Mouse (Mus musculus) lung, embryonic 14.5 days (tissue): ENCODE data around the gene Cers2. TPM values are rescaled to one million over a fixed set of nuclear protein-coding genes. Genes with fewer than 3 reads are reported as not detected.

Experiments
- ATAC-seq: fragments of 200-750 bp; cut with Nextera tagmentation; 2 replicates; pipeline ENCODE4 v1.8.0; 2017; ENCODE audit warnings: mild to moderate bottlenecking, moderate TSS enrichment, moderate library complexity; ENCODE audit not compliant: insufficient read depth
- DNase-seq: peaks from one replicate; pipeline ENCODE4 v3.0.0-alpha.2; 2015
- H3K27ac ChIP-seq: fragments of 300-500 bp; sonication (generic); 2 replicates; pipeline ENCODE4 v1.5.1; 2014; ENCODE audit warnings: low read depth, mild to moderate bottlenecking, moderate library complexity
- H3K27me3 ChIP-seq: fragments of 300-500 bp; sonication (generic); 2 replicates; pipeline ENCODE4 v1.6.1; 2014; ENCODE audit warnings: low read length, control low read depth; ENCODE audit not compliant: insufficient read depth
- H3K36me3 ChIP-seq: fragments of 300-500 bp; sonication (generic); 2 replicates; pipeline ENCODE4 v1.6.1; 2014; ENCODE audit warnings: control low read depth; ENCODE audit not compliant: insufficient read depth
- H3K4me1 ChIP-seq: fragments of 300-500 bp; sonication (generic); 2 replicates; pipeline ENCODE4 v1.6.1; 2014; ENCODE audit warnings: antibody characterized with exemption, control low read depth; ENCODE audit not compliant: insufficient read depth
- H3K4me2 ChIP-seq: fragments of 300-500 bp; sonication (generic); 2 replicates; pipeline ENCODE4 v1.6.1; 2014; ENCODE audit warnings: mild to moderate bottlenecking
- H3K4me3 ChIP-seq: fragments of 300-500 bp; sonication (generic); 2 replicates; pipeline ENCODE4 v1.5.1; 2014; ENCODE audit warnings: low read depth, low read length
- H3K9ac ChIP-seq: fragments of 300-500 bp; sonication (generic); 2 replicates; pipeline ENCODE4 v1.6.1; 2014
- H3K9me3 ChIP-seq: fragments of 300-500 bp; sonication (generic); 2 replicates; pipeline ENCODE4 v1.6.1; 2016; ENCODE audit warnings: low read depth, low read length, control low read depth
- CTCF ChIP-seq: IDR thresholded peaks from 2 replicates; pipeline ENCODE4 v1.5.1; 2016; ENCODE audit warnings: antibody characterized with exemption, low read depth
- WGBS: fragments of 180-500 bp; shearing (Covaris S2); extraction: QIAGEN DNeasy Blood & Tissue Kit; methylation state at CpG from one replicate; pipeline ENCODE4 v1.1.7; 2014; 5-methylcytosine and 5-hydroxymethylcytosine counted together
- polyA plus RNA-seq: library from polyadenylated mRNA; unstranded; fragments of >200 nt; fragmentation: Nextera tagmentation; extraction: Ambion mirVana; gene quantifications from 2 replicates; pipeline ENCODE4 v1.2.1, GENCODE M21; 2014

The Cers2 gene
- polyA plus RNA-seq, 1 experiment from 2014 or later: 185 TPM

DNA sequence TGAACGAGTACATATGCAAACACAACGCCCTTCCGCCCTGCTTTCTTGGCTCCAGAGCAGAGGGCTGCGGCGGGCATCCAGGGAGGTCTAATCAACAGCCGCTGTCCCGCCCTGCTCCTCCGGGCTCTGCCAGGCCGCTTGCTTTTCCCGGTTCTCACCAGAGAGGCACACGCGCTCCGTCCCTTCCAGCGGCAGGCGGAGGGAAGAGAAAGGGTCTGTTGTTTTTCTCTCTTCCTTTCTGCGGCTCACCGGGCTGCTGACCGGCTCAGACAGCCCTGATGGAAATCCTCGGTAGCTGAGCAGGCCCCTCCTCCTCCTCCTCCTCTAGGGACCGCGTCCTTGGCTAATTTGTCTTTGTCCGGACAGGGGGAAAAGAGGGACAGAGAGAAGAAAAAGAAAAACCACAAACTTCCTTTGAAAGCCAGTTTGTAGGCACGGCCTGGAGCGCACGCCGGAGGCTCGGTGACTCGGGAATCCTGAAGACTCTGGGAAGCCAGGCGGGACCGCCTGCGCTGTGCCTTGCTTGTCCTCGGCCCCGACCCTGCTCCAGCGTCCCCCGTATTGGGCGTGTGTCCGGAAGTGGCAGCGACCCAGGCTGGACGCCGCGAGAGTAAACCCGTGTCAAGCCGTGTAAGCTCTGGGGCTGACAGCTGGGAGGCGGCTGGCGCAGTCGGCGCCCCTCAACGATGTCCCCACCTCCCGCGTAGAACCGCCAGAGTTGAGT lies 31.6 kb upstream of the Cers2 start:
- peaks cover 7% of the 10 kb centered on the region; the same call in 1 of the 2 replicates for H3K36me3 ChIP-seq
- H3K4me2 ChIP-seq: peak overlapping the region; percentile 75
- peak overlapping the region; percentile 83 for H3K9ac ChIP-seq
- H3K9me3 ChIP-seq: no peaks in the 10 kb centered on the region
- peak; percentile 88 for DNase-seq
- H3K27ac ChIP-seq: peak overlapping the region; percentile 98
- peaks cover 5% of the 10 kb centered on the region; the same call in 1 of the 2 replicates for H3K4me1 ChIP-seq
- ATAC-seq: peak; percentile 67
- no peaks in the 10 kb centered on the region for H3K27me3 ChIP-seq
- H3K4me3 ChIP-seq: peak overlapping the region; percentile 59
- WGBS: under 1% methylated on average over 51 of the region's 51 CpGs
- TF ChIP-seq CTCF: peak; percentile 47

DNA sequence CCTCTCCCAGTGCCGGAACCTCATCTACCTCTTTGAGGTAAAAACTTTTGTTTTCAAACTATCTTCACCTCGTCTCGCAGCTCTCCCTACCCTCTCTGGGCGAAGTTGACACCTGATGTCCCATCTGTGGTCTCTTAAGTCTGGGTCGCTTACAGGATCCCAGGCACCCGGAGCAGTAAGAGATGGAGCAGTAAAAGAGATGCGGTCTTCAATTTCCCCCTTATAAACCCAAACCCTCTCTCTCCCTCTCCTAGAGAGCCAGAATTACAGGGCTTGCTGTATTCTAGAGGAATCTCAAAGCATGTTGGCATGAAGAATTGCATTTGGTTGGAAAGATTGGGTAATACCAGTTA lies 31.0 kb upstream of the Cers2 start:
- WGBS: under 1% methylated on average over 7 of the region's 7 CpGs
- DNase-seq: no peak
- peak overlapping the region; percentile 98 for H3K27ac ChIP-seq
- H3K4me3 ChIP-seq: peak overlapping the region; percentile 59
- H3K9me3 ChIP-seq: no peaks in the 10 kb centered on the region
- no peak for ATAC-seq
- H3K36me3 ChIP-seq: peaks cover 13% of the 10 kb centered on the region; the same call in 1 of the 2 replicates
- H3K9ac ChIP-seq: peak overlapping the region; percentile 83
- H3K4me1 ChIP-seq: peaks cover 5% of the 10 kb centered on the region; the same call in 1 of the 2 replicates
- no peaks in the 10 kb centered on the region for H3K27me3 ChIP-seq
- H3K4me2 ChIP-seq: peak overlapping the region; percentile 75
- TF ChIP-seq CTCF: no peak

DNA sequence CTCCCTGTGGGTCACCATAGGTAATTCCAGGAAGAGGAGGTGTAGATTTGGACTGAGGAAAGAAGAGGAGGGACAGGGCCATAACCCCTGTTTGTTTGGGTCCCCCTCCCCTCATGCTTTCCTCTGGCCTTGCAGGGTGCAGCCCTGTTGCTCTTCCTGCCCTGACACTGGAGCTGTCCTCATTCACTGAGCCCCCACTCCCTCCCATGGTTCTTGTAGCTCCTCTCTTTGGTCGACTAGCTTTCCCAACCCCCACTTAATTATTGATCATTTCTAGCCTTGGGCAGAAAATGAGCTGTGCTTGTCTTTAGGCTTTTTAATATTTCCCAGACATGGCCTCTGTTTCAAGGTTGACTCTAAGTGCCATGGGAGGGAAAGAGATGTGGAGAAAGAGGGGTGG lies 30.5 kb upstream of the Cers2 start:
- Histone ChIP-seq H3K4me1 (peaks cover 5% of the 10 kb centered on the region; the same call in 1 of the 2 replicates), H3K4me3 (peak overlapping the region; percentile 59), H3K27me3 (no peaks in the 10 kb centered on the region), H3K9me3 (no peaks in the 10 kb centered on the region), H3K9ac (peak overlapping the region; percentile 83; the same call in 1 of the 2 replicates), H3K27ac (no peak overlapping the region), H3K36me3 (peaks cover 15% of the 10 kb centered on the region; the same call in 1 of the 2 replicates), H3K4me2 (peak overlapping the region; percentile 75)
- DNase-seq (no peak), ATAC-seq (no peak)
- WGBS: 10% methylated on average over 1 of the region's 1 CpGs
- TF ChIP-seq CTCF: no peak

DNA sequence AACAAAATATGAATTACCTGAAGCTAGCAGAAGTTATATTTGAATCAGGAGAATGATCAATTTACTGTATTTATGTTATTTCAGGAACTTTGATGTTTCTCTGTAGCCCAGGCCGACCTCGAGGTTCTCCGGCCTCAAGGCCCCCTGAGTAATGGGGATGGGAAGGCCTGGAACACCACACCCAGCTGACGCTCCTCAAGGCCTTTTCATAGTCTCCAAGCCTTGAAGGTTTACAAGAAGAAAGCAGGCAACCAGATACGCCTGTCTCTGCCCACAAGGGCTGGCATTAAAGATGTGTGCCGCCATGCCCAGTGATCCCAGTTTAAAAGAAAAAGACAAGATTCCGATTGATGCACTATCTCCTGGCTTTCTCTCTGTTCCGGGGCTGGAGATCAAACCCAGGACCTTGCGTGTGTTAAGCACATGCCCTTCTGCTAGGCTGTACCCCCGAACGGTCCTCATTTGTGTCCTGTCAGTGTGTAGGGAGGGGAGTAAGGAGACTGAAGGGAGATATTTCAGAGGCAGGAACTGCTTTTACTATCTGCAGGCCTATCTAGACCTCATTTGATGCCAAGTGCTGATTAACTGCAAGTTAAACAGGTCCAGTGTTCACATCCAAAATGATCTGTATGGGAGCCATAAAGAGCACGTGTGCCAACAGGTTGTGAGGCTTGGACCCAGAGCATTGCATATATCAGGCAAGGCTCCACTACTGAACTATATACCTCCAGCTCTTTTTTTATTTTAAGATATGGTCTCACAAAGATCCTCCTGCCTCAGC lies 29.9 kb upstream of the Cers2 start:
- ATAC-seq (no peak), DNase-seq (no peak)
- Histone ChIP-seq H3K27me3 (no peaks in the 10 kb centered on the region), H3K4me2 (peak overlapping the region; percentile 75), H3K9me3 (no peaks in the 10 kb centered on the region), H3K9ac (no peak overlapping the region), H3K4me1 (peaks cover 5% of the 10 kb centered on the region; the same call in 1 of the 2 replicates), H3K36me3 (peaks cover 16% of the 10 kb centered on the region; the same call in 1 of the 2 replicates), H3K27ac (no peak overlapping the region), H3K4me3 (0 out of 2 replicates have a peak overlapping the region, but pooled peaks have one; percentile 59)
- TF ChIP-seq CTCF: no peak
- WGBS: 85% methylated on average over 12 of the region's 12 CpGs

DNA sequence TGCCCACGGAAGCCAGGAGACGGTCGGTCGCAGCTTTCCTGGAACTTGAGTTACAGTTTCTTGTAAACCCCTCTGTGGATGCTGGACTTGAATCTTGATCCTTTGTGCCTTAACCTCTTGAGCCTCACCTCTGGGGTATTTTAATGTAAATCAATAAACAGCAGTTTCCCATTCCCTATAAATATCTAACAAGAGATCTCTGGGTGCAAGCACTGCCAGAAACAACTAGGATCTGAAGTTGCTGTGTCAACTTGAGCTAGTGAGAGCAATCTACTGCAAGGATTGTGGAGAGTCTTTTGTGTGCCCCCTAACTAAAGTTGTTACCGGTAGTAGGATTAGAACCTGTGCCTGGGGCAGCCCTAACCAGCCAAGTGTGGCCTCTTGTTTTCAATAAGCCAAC lies 29.2 kb upstream of the Cers2 start:
- Histone ChIP-seq H3K27ac (no peak overlapping the region), H3K36me3 (peaks cover 22% of the 10 kb centered on the region; the same call in 1 of the 2 replicates)
- WGBS: 88% methylated on average over 5 of the region's 5 CpGs

DNA sequence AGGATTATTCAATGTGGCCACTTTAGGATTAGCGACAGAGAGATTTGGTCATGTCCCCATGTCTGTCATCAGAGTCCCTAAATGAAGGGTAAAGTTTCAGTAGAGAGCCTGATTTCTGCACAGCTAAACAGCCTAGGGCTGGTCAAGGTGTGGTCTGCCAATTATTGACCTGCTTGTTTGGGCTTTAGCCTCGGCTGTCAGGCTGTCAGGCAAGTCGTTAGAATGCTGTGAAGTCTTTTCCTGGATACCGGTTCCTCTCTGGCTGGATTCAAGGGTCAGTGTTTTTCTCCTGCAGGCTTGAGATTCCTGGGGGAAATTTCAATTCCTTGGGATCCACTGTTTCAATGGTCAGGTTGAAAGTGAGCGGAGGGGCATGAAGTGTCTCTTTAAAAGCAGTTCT lies 28.6 kb upstream of the Cers2 start:
- H3K27ac ChIP-seq: no peak overlapping the region
- H3K9ac ChIP-seq: no peak overlapping the region

More for the DNA sequence above, 29.2 kb upstream of the Cers2 start:
- no peak for DNase-seq
- Histone ChIP-seq H3K4me2 (no peak overlapping the region), H3K9me3 (no peaks in the 10 kb centered on the region), H3K4me1 (peaks cover 5% of the 10 kb centered on the region; the same call in 1 of the 2 replicates), H3K27me3 (no peaks in the 10 kb centered on the region), H3K9ac (no peak overlapping the region), H3K4me3 (no peak overlapping the region)
- TF ChIP-seq CTCF: no peak
- ATAC-seq: no peak

DNA sequence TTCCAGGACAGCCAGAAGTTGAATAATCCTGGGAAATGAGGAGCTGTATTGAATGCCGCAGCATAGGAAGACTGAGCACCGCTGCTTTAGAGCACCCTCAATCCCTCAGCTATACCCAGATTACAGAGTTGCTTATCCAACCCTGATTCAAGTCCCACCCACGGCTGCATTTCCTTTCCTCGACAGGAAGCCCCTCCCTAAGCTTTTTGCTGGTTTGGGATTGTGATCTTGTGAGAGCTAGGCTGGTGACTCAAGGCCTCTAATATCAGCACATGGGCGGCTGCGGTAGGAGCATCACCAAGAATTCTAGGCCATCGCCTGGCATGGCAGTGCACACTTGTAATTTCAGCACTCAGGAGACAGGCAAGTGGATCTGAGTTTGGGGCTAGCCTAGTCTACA lies 28.1 kb upstream of the Cers2 start:
- Histone ChIP-seq H3K9me3 (no peaks in the 10 kb centered on the region), H3K4me1 (peaks cover 3% of the 10 kb centered on the region; the same call in 1 of the 2 replicates), H3K4me2 (no peak overlapping the region), H3K36me3 (peaks cover 31% of the 10 kb centered on the region), H3K4me3 (no peak overlapping the region), H3K27ac (no peak overlapping the region), H3K27me3 (no peaks in the 10 kb centered on the region), H3K9ac (no peak overlapping the region)
- DNase-seq: no peak
- ATAC-seq: no peak
- no peak for TF ChIP-seq CTCF
- WGBS: 85% methylated on average over 7 of the region's 7 CpGs

More for the DNA sequence above, 28.6 kb upstream of the Cers2 start:
- ATAC-seq: no peak
- no peak overlapping the region for H3K4me2 ChIP-seq
- H3K27me3 ChIP-seq: no peaks in the 10 kb centered on the region
- TF ChIP-seq CTCF: no peak
- no peaks in the 10 kb centered on the region for H3K9me3 ChIP-seq
- peaks cover 3% of the 10 kb centered on the region; the same call in 1 of the 2 replicates for H3K4me1 ChIP-seq
- WGBS: 66% methylated on average over 5 of the region's 5 CpGs
- DNase-seq: no peak
- peaks cover 29% of the 10 kb centered on the region for H3K36me3 ChIP-seq
- H3K4me3 ChIP-seq: no peak overlapping the region
